Mouse (Mus musculus): Measurements from ENCODE around the gene Kpna2. TPM values are rescaled to one million over a fixed set of nuclear protein-coding genes. Genes with fewer than 3 reads are reported as not detected.

Kpna2 gene
- polyA plus RNA-seq, 1 experiment from 2014 or later, result 235 TPM

DNA sequence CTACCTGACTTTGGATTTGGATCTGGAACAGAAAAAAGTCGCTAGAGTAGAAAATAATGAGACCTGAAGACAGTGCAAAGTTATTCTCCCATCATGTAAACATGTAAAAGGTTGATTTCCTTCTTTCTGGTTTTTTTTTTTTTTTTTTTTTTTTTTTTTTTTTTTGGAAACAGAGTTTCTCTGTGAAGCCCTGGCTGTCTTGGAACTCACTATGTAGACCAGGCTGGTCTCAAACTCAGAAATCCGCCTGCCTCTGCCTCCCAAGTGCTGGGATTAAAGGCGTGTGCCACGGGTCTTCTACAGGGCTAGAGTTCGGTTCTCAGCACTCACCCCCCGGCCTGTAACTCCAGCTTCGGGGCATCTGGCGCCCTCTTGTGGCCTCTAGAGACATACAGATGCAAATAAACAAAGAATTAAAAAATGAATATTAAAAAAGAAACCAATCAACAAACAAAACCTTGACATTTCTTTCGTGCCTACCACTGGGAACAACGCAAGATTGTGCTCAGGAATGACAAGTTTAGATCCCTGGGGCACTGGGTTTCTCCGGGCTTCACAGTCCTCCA lies 14.8 kb upstream of the Kpna2 start:
- no peaks in the 10 kb centered on the region for H3K36me3 ChIP-seq (ENCODE audit: control insufficient read depth, insufficient read depth)
- H3K27me3 ChIP-seq (ENCODE audit: control insufficient read depth, insufficient read depth, low read length), result no peaks in the 10 kb centered on the region
- H3K4me3 ChIP-seq (ENCODE audit: low read length), result no peak overlapping the region
- no peak overlapping the region for H3K27ac ChIP-seq (ENCODE audit: low read length)
- 75% methylated on average over 11 of the region's 11 CpGs for WGBS
- peaks cover 3% of the 10 kb centered on the region; the same call in 1 of the 2 replicates for H3K9me3 ChIP-seq (replicated peaks; ENCODE audit: control insufficient read depth, low read length)
- no peak overlapping the region for H3K9ac ChIP-seq (ENCODE audit: low read length)
- peak overlapping the region; percentile 19; the same call in 1 of the 2 replicates for H3K4me2 ChIP-seq (ENCODE audit: low read depth, low read length)
- peaks cover 6% of the 10 kb centered on the region for H3K4me1 ChIP-seq (ENCODE audit: control insufficient read depth, insufficient read depth, low read length)
- no peak for ATAC-seq (replicated peaks; ENCODE audit: extremely low read depth, insufficient read depth, low FRiP score)

DNA sequence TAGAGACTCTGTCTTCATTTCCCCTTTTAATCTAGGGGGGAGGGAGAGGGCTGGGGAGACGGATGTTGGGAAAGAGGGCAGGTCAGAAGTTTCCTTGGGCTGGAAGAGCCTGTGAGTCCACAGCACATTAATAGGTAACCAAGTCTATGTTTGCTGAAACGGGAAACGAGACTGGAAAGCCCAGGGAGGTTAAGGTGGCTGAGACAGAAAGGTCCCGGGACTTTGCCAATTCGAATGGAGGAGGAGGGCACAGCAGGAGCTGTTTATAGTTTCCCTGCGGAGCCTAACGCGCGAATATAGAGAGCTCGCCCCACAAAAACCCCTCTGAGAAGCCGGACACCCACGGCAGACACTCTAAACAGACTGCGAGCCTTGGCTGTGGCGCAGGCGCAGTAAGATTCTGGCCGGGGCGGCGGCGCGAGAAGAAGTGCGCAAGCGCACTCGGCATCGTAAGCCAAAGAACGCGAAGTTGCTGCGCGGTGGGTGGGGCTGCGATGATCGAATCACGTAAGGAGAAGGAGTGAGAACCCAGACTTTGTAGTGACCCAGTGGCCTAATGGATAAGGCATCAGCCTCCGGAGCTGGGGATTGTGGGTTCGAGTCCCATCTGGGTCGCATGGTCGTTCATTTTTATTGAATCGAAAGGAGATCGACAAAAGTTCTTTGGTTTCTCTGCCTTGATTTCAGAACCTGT lies 13.1 kb upstream of the Kpna2 start:
- ATAC-seq (replicated peaks; ENCODE audit: extremely low read depth, insufficient read depth, low FRiP score), result peak; percentile 96
- H3K4me2 ChIP-seq (ENCODE audit: low read depth, low read length), result peak overlapping the region; percentile 72
- H3K36me3 ChIP-seq (ENCODE audit: control insufficient read depth, insufficient read depth), result no peaks in the 10 kb centered on the region
- peak overlapping the region; percentile 89 for H3K9ac ChIP-seq (ENCODE audit: low read length)
- H3K4me1 ChIP-seq (ENCODE audit: control insufficient read depth, insufficient read depth, low read length), result peaks cover 6% of the 10 kb centered on the region
- peak overlapping the region; percentile 99 for H3K27ac ChIP-seq (ENCODE audit: low read length)
- H3K9me3 ChIP-seq (replicated peaks; ENCODE audit: control insufficient read depth, low read length), result peaks cover 3% of the 10 kb centered on the region; the same call in 1 of the 2 replicates
- WGBS, result under 1% methylated on average over 37 of the region's 37 CpGs
- H3K27me3 ChIP-seq (ENCODE audit: control insufficient read depth, insufficient read depth, low read length), result no peaks in the 10 kb centered on the region
- H3K4me3 ChIP-seq (ENCODE audit: low read length), result peak overlapping the region; percentile 75

DNA sequence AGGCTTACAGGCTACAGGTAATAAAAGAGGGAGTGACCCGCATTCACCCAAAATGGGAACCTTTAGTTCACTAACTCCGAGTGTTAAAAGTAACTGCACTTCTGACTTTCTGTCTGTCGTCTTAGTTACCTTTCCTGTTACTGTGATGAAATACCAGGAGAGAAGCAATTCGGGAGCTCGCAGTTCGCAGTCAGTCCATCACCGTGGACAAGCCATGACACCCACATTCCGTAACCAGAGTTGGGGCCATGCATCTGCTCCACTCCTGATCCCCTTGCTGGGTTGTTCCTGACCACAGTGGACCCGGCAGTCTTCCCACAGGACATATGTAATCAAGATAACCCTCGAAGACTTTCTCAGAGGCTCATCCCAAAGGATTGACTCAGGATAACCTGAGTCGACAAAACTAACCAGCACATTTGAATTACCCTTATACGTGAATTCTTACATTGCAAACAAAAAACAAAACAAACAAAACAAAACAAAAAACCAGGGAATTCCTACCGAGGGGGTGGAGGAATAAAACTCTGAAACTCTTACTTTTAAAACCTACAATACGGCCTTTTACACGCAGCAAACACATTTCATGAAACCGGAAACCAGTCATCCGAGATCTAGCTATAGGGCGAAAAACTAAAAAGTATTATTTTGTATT lies 12.5 kb upstream of the Kpna2 start:
- Histone ChIP-seq H3K36me3 (ENCODE audit: control insufficient read depth, insufficient read depth) (no peaks in the 10 kb centered on the region), H3K4me1 (ENCODE audit: control insufficient read depth, insufficient read depth, low read length) (peaks cover 6% of the 10 kb centered on the region), H3K9me3 (replicated peaks; ENCODE audit: control insufficient read depth, low read length) (peaks cover 3% of the 10 kb centered on the region; the same call in 1 of the 2 replicates), H3K27ac (ENCODE audit: low read length) (peak overlapping the region; percentile 99), H3K4me2 (ENCODE audit: low read depth, low read length) (peak overlapping the region; percentile 72), H3K9ac (ENCODE audit: low read length) (peak overlapping the region; percentile 89), H3K27me3 (ENCODE audit: control insufficient read depth, insufficient read depth, low read length) (no peaks in the 10 kb centered on the region), H3K4me3 (ENCODE audit: low read length) (peak overlapping the region; percentile 75)
- 25% methylated on average over 18 of the region's 18 CpGs for WGBS
- no peak for ATAC-seq (replicated peaks; ENCODE audit: extremely low read depth, insufficient read depth, low FRiP score)

DNA sequence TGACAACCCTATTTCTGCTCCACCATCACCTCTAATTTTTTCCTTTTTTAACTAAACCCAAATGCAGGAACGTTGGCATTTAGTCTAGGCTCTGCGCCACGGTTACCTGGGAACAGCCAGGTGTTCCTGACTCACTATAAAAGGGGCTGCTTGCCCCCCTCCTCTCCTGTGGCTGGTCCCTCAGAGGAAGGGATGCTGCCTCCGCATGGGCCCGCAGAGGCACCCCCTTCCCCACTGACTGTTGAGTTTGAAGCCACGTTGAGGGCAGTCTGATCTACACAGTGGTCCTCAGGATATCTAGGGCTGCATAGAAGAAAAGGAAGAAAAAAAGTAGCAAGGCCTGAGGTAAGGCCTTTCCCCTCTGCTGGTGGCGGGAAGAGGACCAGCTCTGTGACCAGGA lies 11.8 kb upstream of the Kpna2 start:
- Histone ChIP-seq H3K9me3 (replicated peaks; ENCODE audit: control insufficient read depth, low read length) (peaks cover 3% of the 10 kb centered on the region; the same call in 1 of the 2 replicates), H3K4me2 (ENCODE audit: low read depth, low read length) (no peak overlapping the region), H3K27ac (ENCODE audit: low read length) (no peak overlapping the region), H3K4me1 (ENCODE audit: control insufficient read depth, insufficient read depth, low read length) (peaks cover 6% of the 10 kb centered on the region), H3K9ac (ENCODE audit: low read length) (no peak overlapping the region), H3K4me3 (ENCODE audit: low read length) (no peak overlapping the region), H3K36me3 (ENCODE audit: control insufficient read depth, insufficient read depth) (no peaks in the 10 kb centered on the region), H3K27me3 (ENCODE audit: control insufficient read depth, insufficient read depth, low read length) (no peaks in the 10 kb centered on the region)
- ATAC-seq (replicated peaks; ENCODE audit: extremely low read depth, insufficient read depth, low FRiP score), result no peak
- 79% methylated on average over 7 of the region's 7 CpGs for WGBS

DNA sequence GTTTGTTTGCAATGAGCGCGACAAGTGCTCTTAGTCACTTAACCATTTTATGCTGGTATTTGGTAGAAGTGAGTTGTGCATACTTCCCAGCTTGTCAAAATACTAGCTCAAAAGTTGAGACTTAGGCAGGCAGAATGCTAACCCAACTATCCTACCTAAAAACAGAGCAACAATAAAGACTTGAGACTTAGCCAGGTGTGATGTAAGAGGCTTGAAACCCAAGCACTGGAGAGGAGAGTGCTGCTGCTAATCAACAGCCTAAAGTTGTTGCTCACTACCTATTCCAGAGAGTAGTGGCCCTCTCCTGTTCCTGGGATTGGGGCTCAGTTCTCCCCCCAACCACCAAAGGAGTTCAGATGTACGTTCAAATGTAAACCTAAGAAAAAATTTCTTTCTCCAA lies 11.1 kb upstream of the Kpna2 start:
- Histone ChIP-seq H3K4me1 (ENCODE audit: control insufficient read depth, insufficient read depth, low read length) (peaks cover 6% of the 10 kb centered on the region), H3K4me2 (ENCODE audit: low read depth, low read length) (no peak overlapping the region), H3K27me3 (ENCODE audit: control insufficient read depth, insufficient read depth, low read length) (no peaks in the 10 kb centered on the region), H3K4me3 (ENCODE audit: low read length) (no peak overlapping the region), H3K36me3 (ENCODE audit: control insufficient read depth, insufficient read depth) (no peaks in the 10 kb centered on the region), H3K9me3 (replicated peaks; ENCODE audit: control insufficient read depth, low read length) (peaks cover 3% of the 10 kb centered on the region; the same call in 1 of the 2 replicates), H3K27ac (ENCODE audit: low read length) (no peak overlapping the region), H3K9ac (ENCODE audit: low read length) (no peak overlapping the region)
- 92% methylated on average over 3 of the region's 3 CpGs for WGBS
- no peak for ATAC-seq (replicated peaks; ENCODE audit: extremely low read depth, insufficient read depth, low FRiP score)

DNA sequence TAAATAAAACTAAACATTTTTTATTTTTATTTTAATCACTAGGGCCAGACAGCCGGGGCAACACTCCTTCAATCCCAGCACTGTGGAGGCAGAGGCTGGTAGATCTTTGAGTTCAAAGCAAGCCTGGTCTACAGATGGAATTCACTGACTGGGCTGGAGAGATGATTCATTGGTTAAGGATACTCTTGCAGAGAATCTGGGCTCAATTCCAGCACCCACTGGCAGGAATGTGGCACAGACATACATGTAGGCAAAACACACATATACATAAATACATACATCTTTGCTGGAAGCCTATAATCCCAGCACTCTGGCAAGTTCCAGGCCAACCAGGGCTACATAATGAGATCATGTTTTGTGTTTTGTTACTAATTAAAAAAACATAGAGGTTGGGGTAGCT lies 6.2 kb upstream of the Kpna2 start:
- no peak for ATAC-seq (replicated peaks; ENCODE audit: extremely low read depth, insufficient read depth, low FRiP score)
- H3K9ac ChIP-seq (ENCODE audit: low read length), result no peak overlapping the region
- H3K4me1 ChIP-seq (ENCODE audit: control insufficient read depth, insufficient read depth, low read length), result no peaks in the 10 kb centered on the region
- 78% methylated on average over 1 of the region's 1 CpGs for WGBS
- no peaks in the 10 kb centered on the region for H3K27me3 ChIP-seq (ENCODE audit: control insufficient read depth, insufficient read depth, low read length)
- H3K36me3 ChIP-seq (ENCODE audit: control insufficient read depth, insufficient read depth), result no peaks in the 10 kb centered on the region
- no peaks in the 10 kb centered on the region for H3K9me3 ChIP-seq (replicated peaks; ENCODE audit: control insufficient read depth, low read length)
- no peak overlapping the region for H3K4me3 ChIP-seq (ENCODE audit: low read length)
- no peak overlapping the region for H3K4me2 ChIP-seq (ENCODE audit: low read depth, low read length)
- no peak overlapping the region for H3K27ac ChIP-seq (ENCODE audit: low read length)

DNA sequence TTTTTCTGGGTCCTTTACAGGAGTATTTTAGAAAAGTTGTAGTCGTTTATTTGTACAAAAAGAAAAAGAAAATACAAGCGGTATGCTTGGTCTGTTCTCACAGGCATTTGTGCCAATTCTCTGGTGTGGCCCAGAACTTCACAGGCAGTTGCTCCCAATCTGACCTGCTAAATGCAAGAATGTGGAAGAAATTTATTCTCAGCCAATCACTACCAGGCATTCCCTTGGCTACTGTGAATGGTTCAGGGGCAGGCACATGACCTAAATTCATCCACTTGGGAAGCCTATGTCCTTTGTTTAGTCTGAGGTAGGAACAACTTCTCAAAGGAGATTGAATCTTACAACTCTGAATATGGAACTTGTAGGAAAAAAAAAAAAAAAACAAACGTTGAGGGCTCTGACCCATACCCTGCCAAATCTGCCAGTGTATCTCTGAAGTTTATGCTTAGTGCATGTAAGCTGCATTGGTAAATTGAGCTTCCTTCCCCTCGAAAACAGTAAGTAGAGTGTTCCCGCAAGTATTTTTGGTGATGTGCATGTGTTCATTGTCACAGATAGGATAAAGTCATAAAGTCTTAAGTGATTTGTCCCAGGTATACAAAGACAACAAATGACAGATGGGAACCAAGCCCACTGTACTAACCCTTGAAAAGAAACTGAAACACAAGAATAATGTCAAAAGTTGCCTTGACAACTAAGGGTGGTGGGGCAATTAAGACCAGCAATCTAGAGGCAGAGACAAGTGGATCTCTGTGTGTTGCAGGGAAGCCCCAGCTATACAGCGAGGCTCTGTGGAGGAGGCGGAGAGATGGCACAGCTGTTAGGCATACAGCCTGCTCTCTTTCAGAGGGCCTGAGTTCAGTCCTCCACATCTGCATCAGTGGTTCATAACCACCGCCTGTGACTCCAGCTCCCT lies 2.7 kb upstream of the Kpna2 start:
- WGBS, result 52% methylated on average over 8 of the region's 8 CpGs
- no peak for ATAC-seq (replicated peaks; ENCODE audit: extremely low read depth, insufficient read depth, low FRiP score)
- no peak overlapping the region for H3K9ac ChIP-seq (ENCODE audit: low read length)

DNA sequence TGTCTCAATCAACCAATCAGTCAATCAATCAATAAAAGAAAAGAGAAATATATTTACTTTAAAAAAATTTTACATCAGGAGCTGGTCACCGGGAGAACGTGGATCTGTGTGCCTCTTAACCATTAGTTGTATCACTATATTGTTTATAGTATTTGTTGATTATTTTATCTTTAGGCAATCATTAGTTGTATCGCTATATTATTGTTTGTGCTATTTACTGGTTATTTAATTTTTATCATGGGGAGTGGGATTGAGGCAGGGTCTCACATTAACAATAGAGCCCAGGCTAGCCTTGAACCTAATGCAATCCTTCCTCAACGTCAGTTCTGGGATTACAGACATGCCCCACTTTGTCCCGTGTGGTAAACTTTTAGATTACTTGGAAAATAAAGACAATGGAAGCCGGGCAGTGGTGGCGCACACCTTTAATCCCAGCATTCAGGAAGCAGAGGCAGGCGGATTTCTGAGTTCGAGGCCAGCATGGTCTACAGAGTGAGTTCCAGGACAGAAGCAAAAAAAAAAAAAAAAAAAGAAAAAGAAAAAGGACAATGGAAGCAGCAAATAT lies 690 bp upstream of the Kpna2 start:
- Histone ChIP-seq H3K27me3 (ENCODE audit: control insufficient read depth, insufficient read depth, low read length) (no peaks in the 10 kb centered on the region), H3K4me3 (ENCODE audit: low read length) (peak overlapping the region; percentile 50), H3K36me3 (ENCODE audit: control insufficient read depth, insufficient read depth) (peaks cover 13% of the 10 kb centered on the region), H3K9me3 (replicated peaks; ENCODE audit: control insufficient read depth, low read length) (no peaks in the 10 kb centered on the region), H3K9ac (ENCODE audit: low read length) (peak overlapping the region; percentile 76), H3K4me1 (ENCODE audit: control insufficient read depth, insufficient read depth, low read length) (peaks cover 5% of the 10 kb centered on the region), H3K27ac (ENCODE audit: low read length) (peak overlapping the region; percentile 88), H3K4me2 (ENCODE audit: low read depth, low read length) (peak overlapping the region; percentile 79)
- no peak for ATAC-seq (replicated peaks; ENCODE audit: extremely low read depth, insufficient read depth, low FRiP score)
- 81% methylated on average over 9 of the region's 9 CpGs for WGBS

More for the DNA sequence above, 2.7 kb upstream of the Kpna2 start:
- Histone ChIP-seq H3K27ac (ENCODE audit: low read length) (no peak overlapping the region), H3K9me3 (replicated peaks; ENCODE audit: control insufficient read depth, low read length) (no peaks in the 10 kb centered on the region), H3K4me2 (ENCODE audit: low read depth, low read length) (no peak overlapping the region), H3K27me3 (ENCODE audit: control insufficient read depth, insufficient read depth, low read length) (no peaks in the 10 kb centered on the region), H3K4me3 (ENCODE audit: low read length) (no peak overlapping the region), H3K36me3 (ENCODE audit: control insufficient read depth, insufficient read depth) (no peaks in the 10 kb centered on the region; the same call in 1 of the 2 replicates), H3K4me1 (ENCODE audit: control insufficient read depth, insufficient read depth, low read length) (no peaks in the 10 kb centered on the region; the same call in 1 of the 2 replicates)
